Mouse (Mus musculus) embryo, embryonic 10.5 days (tissue): ENCODE measurements around the gene C2cd5.

ENCODE experiments used
- DNase-seq: peaks from one replicate; pipeline ENCODE4 v3.0.0-alpha.2; 2015; ENCODE audit warnings: low spot score

C2cd5 gene

DNA sequence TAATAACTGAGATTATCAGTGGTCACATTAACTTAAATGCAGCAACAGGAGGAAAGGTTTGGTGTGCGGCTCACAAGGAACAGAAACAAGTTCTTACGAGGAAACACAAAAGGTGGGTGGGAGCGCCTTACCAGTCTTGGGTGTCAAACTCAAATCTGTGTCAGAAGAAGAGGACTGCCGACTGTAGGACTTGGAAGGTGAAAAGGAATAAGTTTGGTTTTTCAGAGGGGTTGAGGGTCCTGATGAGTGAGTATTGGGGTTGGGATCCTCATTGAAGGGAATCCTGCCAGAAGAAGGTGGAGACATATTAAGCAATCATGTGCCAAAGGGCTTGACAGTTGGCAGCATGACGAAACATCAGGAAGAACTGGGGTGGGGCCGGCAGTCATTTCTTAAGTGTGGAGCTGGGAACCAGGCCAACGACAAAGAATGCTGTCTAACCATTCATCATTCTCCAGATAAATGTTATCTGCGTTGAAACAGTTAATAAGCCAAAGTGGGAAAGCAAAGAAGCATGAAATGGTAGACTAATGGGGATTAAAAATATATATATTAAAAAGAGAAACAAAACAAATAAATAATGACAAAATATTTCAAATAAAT lies 27.4 kb downstream of the C2cd5 start:
- DNase-seq = no peak

DNA sequence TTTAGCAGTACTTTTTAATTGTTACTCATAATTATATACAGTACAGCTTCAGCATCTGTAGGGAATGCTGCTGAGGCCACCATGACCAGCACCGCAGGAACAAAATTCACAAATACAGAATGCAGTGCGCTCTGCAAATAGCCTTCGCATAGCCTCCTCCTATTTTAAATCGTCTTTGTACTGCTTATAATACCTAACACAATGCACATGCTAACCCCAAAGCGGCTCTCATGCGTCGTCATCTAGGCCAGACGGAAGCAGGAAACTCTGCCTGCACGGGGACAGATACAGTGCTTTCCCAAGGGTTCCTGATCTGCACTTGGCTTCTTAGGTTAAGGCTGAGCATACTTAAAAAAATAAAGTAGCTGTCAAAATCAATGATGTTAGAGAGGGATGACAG lies 29.2 kb downstream of the C2cd5 start:
- no peak for DNase-seq

DNA sequence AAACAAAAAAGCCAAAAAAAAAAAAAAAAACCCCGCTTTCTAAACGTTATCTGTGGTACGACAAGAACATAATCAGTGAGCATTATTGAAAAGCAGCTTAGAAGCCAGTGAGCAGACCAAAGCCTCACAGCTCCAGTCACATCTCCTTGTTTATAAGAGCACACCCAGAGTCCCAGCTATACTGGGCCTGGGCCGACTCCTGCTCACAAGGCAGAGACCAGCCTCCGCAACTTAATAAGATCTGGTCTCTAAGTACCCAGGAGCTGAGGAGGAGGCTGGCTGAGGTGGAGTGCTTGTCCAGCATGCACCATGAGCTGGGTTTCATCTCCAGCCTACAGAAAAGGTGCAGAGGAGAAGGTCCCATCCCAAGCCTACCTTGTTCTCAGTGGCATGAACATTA lies 29.9 kb downstream of the C2cd5 start:
- DNase-seq = no peak

DNA sequence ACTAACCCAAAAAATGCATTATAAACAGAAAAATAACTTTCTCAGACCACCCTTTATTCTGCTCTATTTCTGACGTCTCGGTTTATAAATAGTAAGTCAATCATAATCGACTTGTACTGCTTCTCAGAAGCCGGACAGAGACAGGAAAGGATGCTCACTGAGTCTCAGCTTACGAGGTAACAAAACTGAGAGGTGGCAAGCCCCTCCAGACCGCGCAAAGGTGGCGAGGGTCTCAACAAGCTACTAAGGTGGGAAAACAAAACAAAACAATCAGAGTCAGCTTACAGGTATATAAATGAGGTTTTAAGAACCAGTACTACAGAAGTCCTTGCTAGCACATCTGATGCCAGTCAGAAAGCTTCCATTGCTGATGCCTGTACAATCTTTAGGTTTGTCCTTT lies 30.3 kb downstream of the C2cd5 start:
- DNase-seq = no peak

DNA sequence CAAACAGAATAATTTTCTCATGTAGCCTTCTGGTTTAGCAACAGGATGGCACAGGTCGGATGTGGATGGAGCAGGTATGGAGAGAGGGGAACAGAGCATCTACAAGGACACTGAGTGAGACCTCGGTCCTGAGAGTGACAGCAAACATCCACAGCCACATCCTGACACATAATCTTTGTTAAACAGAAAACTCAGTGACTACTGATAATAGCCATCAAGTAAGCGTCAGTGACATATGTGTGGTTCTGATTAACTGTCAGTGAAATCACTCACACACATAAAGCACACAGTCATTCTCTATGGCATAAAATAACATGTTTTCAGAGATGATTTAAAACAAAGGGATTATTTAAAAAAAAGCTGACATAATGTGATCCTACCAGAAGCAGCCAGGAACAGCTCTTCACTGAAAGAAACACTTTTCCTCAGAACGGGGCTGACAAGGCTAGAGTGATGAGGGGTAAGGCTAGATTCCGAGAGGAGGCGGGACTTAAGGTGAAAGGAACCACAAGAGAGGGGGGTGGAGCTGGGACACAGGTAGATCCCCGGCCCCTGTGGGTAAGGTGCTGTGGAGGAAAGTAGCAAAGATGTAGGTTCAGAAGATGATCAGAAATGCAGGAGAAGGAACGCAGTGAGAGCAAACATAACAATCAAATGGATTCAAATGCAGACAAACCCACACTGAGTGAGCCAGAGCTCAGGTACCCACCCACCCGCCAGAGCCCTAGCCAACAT lies 31.6 kb downstream of the C2cd5 start:
- DNase-seq = no peak

DNA sequence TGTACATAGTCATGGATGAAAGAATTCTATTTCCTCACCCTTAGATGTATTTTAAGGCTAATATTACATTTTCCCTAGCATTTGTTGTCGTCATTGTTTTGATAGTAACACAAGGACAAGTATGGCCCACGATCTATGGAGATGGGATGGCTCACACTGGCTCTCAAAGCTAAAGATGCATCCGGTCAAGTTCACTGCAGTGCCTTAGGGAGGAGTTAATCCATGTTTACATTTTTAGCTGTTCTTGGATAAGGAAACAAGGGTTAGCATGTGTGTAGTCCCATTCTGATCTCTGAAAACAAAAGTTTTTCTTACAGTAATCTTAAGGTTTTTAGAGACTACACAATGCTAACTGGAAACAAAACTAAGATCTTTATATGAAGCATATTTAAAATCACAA lies 32.3 kb downstream of the C2cd5 start:
- no peak for DNase-seq

DNA sequence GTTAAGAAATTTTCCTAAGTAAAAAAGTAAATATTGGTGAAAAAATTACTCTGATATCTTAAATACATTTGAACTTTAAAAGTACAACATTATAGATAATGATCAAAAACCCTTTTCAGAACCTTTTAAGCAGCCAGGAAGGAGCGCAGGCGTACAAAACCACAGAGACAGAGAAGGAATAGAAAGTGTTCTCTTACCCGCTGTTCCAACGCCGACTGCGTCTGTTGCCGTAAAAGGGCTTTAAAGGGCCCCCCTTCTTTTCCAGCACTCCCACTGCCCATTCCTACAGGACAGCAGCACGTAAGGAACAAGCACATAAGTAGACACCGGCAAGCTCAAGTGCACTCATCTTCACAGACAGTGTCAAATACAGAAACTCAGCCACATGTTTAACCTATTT lies 33.1 kb downstream of the C2cd5 start:
- DNase-seq = no peak

DNA sequence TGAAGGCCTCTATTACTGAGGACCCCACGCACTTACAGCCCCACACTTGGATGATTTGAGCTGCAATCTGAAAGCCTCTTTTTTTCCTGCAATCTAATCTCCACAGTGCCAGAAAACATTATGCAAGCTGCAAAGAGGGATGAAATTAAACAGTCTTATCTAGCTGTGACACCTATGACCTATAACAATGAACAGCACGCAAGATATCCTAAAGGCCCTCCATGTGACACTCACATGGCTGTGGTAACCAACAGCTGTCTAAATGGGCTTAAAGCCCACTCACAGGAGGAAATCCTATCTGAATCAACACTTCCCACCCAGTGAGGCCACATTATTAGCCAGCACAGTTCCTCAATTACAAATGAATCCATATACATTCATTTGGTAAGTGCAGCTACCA lies 35.9 kb downstream of the C2cd5 start:
- no peak for DNase-seq

DNA sequence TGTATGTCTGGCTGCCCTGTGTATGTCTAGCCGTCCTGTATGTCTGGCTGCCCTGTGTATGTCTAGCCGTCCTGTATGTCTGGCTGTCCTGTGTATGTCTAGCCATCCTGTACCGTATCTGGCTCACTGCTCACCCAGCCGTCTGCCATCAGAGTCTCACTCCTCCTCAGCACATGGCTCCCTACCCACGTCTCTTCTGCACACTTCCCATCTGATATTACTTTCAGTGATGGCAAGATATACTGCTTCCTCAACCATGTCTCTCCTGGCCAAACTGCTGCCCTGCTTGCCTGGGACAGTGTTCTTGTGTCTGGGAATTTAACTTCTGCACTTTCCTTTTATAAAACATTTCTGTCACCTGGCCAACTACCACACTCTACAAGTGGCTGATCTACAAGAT lies 42.3 kb downstream of the C2cd5 start:
- no peak for DNase-seq

DNA sequence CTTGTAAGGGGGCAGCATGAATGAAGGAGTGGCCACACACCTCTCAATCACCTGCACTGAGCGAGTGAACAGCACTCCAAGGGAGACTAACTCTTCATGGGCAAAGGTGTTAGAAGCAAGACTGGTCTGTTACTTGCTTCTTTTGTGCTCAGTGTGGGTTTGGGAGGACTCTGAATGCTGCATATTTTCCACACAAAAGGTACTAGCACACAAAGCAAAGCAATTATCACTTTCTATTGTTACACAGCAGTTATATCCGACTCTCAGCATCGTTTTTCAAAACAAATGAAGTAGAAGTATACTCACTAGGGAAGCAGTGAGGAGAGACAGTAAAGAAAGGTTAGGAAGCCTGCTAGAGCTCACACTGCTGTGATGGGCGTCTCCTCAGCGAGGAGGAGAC lies 48.4 kb downstream of the C2cd5 start:
- DNase-seq = no peak

DNA sequence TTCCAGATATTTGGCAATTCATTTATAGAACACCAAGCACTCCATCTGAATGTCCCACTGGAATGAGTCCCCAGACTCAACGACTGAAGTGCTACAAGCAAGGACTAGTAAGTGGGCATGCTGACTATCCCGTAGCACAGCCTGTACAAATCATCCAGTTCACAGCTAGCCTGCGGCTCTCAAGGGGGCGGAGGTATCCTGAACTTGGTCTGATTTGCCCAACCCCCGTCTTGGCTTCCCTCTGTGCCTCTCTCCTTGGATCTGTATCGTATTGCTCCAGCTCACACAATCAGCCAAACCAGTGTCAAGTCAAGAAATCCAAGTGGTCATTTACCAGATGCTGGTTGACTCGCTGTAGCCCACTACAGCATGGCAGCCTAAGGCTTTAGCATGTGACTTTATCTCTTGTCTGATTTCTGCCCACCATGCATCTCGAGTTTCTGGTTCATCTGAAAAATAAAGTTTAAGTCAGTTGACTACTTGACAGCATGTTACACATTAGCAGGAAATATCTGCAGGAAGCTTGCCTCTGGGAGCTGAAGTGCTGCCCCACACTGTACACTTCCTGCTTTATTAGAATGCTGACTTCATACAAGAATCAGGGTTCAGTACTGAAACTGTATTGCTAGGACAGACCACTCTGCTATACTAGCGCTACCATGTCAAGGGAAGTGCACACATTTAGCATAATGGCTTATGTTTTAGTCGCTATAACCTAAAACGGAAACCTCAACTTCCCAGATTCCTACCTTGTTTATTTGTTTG lies 50.0 kb downstream of the C2cd5 start:
- DNase-seq = peak; percentile 5

DNA sequence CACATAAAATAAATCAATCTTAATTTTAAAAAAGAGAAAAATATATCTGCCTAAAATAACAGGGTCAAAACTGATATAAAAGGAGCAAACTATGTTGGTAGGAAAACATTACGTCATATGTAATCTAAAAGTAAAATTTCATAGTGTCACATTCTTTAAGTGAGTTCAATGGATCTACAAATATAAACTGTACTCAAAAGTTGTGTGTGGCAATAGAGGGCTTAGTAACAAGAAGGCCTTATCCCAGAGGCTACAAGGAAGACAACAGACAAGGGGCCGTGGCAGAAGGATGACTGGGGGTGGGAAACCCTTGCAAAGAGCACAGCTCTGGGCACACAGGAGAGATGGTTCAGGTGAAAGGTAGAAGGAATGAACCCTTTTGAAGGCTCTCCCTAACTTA lies 50.8 kb downstream of the C2cd5 start:
- no peak for DNase-seq

DNA sequence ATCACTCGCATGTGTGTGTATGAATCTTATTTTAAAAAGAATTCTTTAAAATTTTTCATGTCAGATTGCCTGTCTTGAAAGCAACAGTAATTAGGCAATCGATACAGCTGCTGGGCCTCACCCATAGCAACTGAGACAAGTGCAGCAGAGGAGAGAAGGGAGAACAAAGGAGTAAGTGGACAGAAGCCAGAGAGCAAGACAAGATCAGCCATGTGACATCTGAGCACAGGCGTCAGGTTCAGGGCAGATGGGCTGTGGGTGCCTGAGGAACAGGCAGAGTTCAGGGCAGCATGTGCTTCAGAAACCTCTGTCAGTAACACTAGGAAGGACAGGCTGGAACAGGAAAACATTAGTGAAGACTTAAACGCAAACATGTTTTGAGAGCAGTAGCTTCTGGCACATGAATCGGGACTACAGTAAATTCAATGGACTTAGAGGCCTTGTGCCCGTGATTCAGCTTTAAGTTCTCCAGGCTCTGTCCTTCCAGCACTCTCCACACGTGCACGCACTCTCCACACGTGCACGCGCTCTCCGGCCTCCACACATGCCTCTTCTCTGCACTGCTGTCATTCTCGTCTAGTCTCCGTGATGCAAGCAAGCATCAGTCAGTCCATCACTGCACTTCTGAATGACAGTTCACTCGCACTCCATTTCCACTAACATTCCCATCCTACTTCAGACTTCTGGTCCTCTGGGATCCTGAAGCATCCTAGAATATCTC lies 52.2 kb downstream of the C2cd5 start:
- peak; percentile 5 for DNase-seq

DNA sequence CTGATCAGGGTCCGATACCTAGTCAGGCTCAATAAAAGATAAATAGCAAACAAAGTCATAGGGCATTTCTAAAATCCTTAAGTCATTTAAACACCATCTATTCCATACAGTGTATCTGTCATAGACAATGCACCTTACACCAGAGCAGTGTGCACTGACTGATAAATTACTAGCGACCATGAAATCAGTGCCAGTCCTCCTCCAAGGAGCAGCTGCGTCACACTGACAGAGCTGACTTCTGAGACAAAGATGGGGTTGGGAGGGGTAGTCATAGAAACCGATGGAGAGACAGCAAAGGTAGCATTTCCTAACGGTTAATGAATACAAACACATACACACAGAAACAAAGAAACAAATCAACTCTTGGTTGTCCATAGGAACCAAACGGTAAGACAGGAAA lies 58.4 kb downstream of the C2cd5 start:
- no peak for DNase-seq

DNA sequence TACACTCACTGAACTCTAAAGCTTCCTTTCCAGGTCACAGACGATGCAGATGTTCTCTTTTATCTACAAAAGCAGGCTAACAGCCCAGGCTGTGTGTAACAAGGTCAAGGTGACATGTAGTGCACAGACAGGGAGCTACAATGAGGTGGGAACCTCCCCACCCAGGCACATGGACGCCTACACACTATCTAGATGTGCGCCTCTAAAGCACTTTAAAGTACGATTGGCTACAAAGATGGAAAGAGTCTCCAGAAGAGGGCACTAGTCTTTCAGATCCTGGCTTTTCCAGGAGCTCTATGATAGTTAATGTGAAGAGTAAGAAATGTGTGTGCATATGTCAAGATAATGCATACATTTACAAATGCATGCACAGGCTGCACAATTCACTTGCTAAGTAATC lies 64.7 kb downstream of the C2cd5 start:
- DNase-seq = peak; percentile 42

DNA sequence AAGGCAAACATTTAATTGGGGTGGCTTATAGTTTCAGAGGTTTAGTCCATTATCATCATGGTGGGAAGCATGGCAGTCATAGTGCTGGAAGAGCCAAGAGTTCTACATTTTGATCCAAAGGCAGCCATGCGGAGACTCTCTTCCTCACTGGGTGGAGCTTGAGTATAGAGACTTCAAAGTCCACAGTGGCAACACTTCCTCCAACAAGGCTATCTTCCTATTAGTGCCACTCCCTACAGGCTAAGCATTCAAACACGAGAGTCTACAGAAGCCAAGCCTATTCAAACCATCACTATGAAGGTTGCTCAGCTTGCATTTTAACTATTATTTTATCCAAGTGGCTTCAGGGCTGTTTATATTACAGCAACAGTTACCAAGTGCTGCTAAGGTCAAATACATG lies 65.4 kb downstream of the C2cd5 start:
- DNase-seq = no peak

DNA sequence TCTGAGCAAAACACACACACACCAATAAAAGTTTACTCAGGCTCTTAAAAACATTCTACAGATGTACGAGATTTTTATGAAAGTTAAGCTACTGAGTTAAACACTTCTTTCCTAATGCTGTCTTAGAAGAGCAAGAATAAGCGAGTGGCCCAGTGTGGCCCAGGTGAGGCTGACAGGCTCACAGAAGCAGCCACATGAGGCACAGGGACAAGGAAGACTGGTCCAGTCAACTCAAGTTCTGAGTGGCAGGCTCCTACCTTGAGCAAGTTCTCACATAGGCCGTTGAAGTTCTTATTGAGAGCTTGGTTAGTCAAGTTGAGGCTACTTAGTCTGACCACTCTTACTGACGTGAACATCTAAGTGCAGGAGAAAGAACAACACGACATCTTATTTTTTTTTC lies 69.4 kb downstream of the C2cd5 start:
- no peak for DNase-seq

DNA sequence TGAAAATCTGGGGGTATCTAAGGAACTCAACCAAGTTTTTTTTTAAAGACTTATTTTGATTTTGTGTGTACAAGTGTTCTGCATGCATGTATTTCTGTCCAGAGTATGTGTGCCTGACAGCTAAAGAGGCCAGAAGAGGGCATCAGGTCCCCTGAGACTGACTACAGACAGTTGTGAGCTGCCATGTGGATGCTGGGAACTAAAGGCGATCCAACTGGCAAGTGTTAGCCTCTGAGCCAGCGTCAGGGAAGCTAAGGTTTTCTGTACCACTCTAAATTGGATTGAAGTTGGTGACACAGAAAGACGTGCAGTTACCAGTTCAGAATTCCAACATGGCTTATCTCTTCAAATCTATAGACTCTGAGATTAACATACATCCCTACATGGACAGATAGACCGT lies 72.0 kb downstream of the C2cd5 start:
- no peak for DNase-seq

DNA sequence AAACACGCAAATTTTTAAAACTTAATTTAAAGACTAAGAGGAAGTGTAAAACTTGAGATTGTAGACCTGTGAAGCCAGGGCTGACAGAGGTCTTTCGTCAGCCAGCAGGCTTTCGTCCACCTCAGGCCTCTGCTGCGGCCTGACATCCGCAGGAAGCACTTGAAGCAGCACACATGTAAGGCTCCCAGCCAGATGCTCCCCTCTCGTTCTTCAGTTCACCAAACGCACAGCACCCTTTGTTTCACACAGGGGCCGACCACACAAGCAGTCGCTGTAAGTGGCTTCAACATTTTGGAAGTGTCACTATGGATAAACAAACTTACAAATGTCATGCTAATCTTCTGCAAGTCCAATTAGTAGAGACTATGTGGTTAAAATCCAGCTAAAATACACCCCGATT lies 72.5 kb downstream of the C2cd5 start:
- no peak for DNase-seq

DNA sequence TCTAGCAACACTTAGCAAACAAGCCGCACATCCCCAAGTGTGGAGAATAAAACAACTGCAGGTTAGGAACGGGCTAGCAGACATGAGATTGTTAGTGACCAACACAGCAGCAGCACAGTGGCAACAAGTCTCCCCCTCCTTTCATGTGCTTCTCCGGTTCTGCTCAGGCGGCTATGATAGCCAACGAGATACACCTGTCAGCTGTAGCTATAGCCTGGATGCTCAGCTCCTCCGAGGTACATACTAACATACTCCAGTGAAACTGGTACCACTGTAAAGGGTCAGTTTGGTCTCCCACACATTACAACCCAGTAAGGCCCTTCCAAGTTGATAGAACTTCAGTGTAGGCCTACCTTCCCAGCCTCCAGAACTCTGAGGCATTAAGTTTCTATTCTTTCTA lies 76.2 kb downstream of the C2cd5 start:
- no peak for DNase-seq

DNA sequence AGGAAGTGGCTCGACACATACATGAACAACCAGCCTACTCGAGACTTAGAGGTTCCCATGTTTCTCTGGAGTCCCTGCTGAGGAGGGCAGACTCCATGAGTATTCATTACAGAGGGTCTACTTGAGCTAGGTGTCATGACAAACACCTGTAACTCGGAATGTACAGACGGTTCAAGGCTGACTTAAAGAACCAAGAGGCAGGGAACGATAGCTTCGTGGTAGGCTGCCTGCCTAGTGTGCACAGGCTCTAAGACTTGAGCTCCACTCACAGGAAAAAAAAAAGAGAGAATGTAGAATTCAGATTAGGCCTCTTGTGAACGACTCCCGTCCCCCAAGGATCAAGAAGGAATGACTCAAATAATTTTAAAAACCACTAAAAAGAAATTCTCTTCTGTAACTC lies 78.2 kb downstream of the C2cd5 start:
- no peak for DNase-seq

DNA sequence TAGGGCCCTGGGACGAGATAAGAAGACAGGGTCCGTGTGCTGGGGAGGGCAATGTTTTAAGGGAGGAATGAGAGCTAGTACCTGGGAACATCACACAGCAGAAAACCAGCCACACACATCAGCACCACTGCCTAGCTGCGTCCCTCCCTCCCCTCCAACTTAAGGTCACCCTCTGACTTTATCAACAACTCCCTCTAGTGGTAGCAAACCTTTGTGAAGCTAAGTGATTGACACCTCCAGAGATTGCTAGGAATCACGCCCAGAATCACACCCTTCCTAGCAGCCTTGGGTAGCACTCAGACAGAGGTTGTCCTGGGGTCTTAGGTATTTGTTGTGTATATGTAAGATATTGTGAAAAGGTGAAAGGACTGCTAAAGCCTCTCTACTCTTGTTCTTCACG lies 79.3 kb downstream of the C2cd5 start:
- DNase-seq = peak; percentile 66

DNA sequence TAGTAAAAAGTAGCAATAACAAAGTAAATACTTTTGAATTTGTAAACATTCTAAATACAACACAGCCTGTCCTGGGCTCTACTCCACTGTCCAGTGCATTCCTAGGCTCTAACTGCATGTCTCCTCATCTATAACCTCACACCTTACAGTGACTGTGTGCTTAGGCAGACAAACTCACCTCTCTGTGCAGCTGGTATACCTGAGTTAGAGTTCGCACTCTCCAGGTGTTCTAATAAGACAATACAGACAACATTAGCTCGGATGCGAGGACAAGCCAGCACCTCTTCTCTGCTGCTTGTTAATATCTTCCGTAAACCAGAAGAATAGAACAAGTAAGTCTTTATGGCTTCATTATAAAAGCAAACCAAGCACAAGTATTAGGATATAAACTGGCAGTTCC lies 79.8 kb downstream of the C2cd5 start:
- no peak for DNase-seq
